ENCODE assay signal across 25 mouse cellular contexts in genomic region chr12:10533971-10534370, GRCm38 (mm10).
DNase-seq lines count a peak whose midpoint lies in the region; ATAC-seq and TF ChIP-seq lines count a peak whose summit lies in the region.
"Had no signal": no experiment of that assay in that cellular context is flagged by ENCODE, and none has a peak within 500 bp of the region (broad histone marks: within the 10 kb centered on the region; RNA-seq: fewer than 3 reads in every experiment).

No protein-coding gene starts in this region.

- no peaks in the 10 kb centered on the region for H3K79me2 ChIP-seq in C2C12 (ENCODE audit: control insufficient read depth, insufficient read depth)
- no peaks in the 10 kb centered on the region for H3K79me2 ChIP-seq in myocyte (ENCODE audit: control insufficient read depth, insufficient read depth)

- no peaks in the 10 kb centered on the region for H3K79me3 ChIP-seq in C2C12 (ENCODE audit: low read depth)

- H3ac ChIP-seq in C2C12 (ENCODE audit: control insufficient read depth, insufficient read length, low read depth), result no peak overlapping the region
- H3ac ChIP-seq in myocyte (ENCODE audit: control insufficient read depth, insufficient read length), result no peak overlapping the region

- no peak overlapping the region for H3K4me3 ChIP-seq in heart, embryonic 12.5 days
- H3K4me3 ChIP-seq in C2C12 (ENCODE audit: insufficient read depth, poor library complexity, severe bottlenecking) (no peak overlapping the region), myocyte (no peak overlapping the region)

- DNase-seq in heart, adult 11 months, result peak; percentile 72
- DNase-seq in 3T3-L1 (ENCODE audit: low read depth, low spot score), result peak; percentile 45
- no peak for DNase-seq in adrenal gland, postnatal 14 days
- DNase-seq in left cerebral cortex, postnatal 25 days (ENCODE audit: low spot score in 2 of 2), result no peak
- DNase-seq in T-cell, adult 2 months (ENCODE audit: low spot score), result no peak
- DNase-seq: adrenal gland, adult 2 months; adrenal gland, adult 8-10 months; adrenal gland, postnatal 10 days; adrenal gland, postnatal 25 days; adrenal gland, postnatal 36 days; B cell, adult 2 months; cerebellum, adult 11 months; cerebellum, adult 11-12 months; cerebellum, adult 18-20 months; cerebellum, adult 2 months; cerebellum, adult 8-10 months; cerebellum, adult 9-10 months had no signal

- H3K36me3 ChIP-seq in heart, embryonic 12.5 days, result no peaks in the 10 kb centered on the region
- no peaks in the 10 kb centered on the region for H3K36me3 ChIP-seq in C2C12 (ENCODE audit: control insufficient read depth, insufficient read depth)
- no peaks in the 10 kb centered on the region for H3K36me3 ChIP-seq in myocyte (ENCODE audit: control insufficient read depth, insufficient read depth)
- H3K36me3 ChIP-seq: G1E had no signal

- no peak overlapping the region for H3K4me2 ChIP-seq in heart, embryonic 12.5 days
- H3K4me2 ChIP-seq in myocyte (ENCODE audit: low read depth), result peak overlapping the region; percentile 8

- H3K27ac ChIP-seq in heart, embryonic 12.5 days (ENCODE audit: poor library complexity, severe bottlenecking), result no peak overlapping the region

- intact Hi-C loops in left cerebral cortex, postnatal 25 days (cut with DNase I), result no loop called here

- TF ChIP-seq CTCF in C2C12 (IDR thresholded peaks at IDR 0.05; ENCODE audit: control insufficient read depth, insufficient read depth, insufficient read length), result no peak

- 75% methylated on average over 6 of the region's 6 CpGs for WGBS in heart, embryonic 12.5 days

- H3K4me1 ChIP-seq in heart, embryonic 12.5 days (replicated peaks), result no peaks in the 10 kb centered on the region

- H3K27me3 ChIP-seq in heart, embryonic 12.5 days (replicated peaks), result no peaks in the 10 kb centered on the region
- H3K27me3 ChIP-seq in C2C12 (ENCODE audit: control insufficient read depth, insufficient read depth, insufficient read length), result no peaks in the 10 kb centered on the region
- H3K27me3 ChIP-seq in myocyte (ENCODE audit: control insufficient read depth, insufficient read depth, insufficient read length), result no peaks in the 10 kb centered on the region
- H3K27me3 ChIP-seq: CH12.LX, Patski had no signal

- no peak for TF ChIP-seq POLR2A in myocyte (IDR thresholded peaks at IDR 0.05; ENCODE audit: insufficient read length, low read depth)

- ATAC-seq in heart, embryonic 12.5 days (ENCODE audit: insufficient number of reproducible peaks, low FRiP score), result no peak
- ATAC-seq: activated CD4-positive, CD25-positive, alpha-beta regulatory T cell, adult 4 months; CD4-positive, CD25-positive, alpha-beta regulatory T cell, adult 4 months; Patski had no signal

- no peak overlapping the region for H3K9ac ChIP-seq in heart, embryonic 12.5 days

- no peaks in the 10 kb centered on the region for H3K9me3 ChIP-seq in heart, embryonic 12.5 days (replicated peaks)
- H3K9me3 ChIP-seq: G1E had no signal

TF ChIP-seq in C2C12, 6 proteins besides CTCF, POLR2A, EP300 and RAD21:
- TF ChIP-seq MAX (IDR thresholded peaks at IDR 0.05), result no peak
- TF ChIP-seq MYOD1 (IDR thresholded peaks at IDR 0.05; ENCODE audit: control insufficient read depth, insufficient read length, low read depth), result peak; percentile 39

TF ChIP-seq in myocyte, 11 proteins besides CTCF, POLR2A, EP300 and RAD21:
- TF ChIP-seq TCF3 (IDR thresholded peaks at IDR 0.05; ENCODE audit: insufficient read length, low read depth) (no peak), TCF12 (IDR thresholded peaks at IDR 0.05; ENCODE audit: insufficient read depth, poor library complexity, severe bottlenecking) (no peak), USF1 (IDR thresholded peaks at IDR 0.05; ENCODE audit: low read depth) (no peak), MYOD1 (IDR thresholded peaks at IDR 0.05; ENCODE audit: control insufficient read depth in 1 of 3, insufficient read length in 2 of 3, low read depth in 2 of 3) (peak in 2 of 3 experiments; percentile 49 to 59)

Comparison
In these comparisons a context has a peak if more than half of its experiments do, and no peak if none do; other contexts are left out.
1. DNase-seq: peak in heart, adult 11 months (single experiment) and 3T3-L1 (single experiment); none in adrenal gland, postnatal 14 days (single experiment), left cerebral cortex, postnatal 25 days (0 of 2) and T-cell, adult 2 months (single experiment).